Mouse (Mus musculus): Measurements from ENCODE around the gene Ank3.

GRCm38 (mm10) chr10:69944845-69945244 is 546.3 kb downstream of the Ank3 start:
- TF ChIP-seq CTCF (IDR thresholded peaks at IDR 0.05; ENCODE audit: low read depth) (no peak), EP300 (IDR thresholded peaks at IDR 0.05; ENCODE audit: low read depth) (no peak)

Data from liver, postnatal 0 days (tissue).